Mouse (Mus musculus) megakaryocyte-erythroid progenitor cell, adult 5-6 weeks (primary cell): ENCODE results near the gene Hebp1. TPM values are rescaled to one million over a fixed set of nuclear protein-coding genes. Genes with fewer than 3 reads are reported as not detected.
A peak's percentile ranks its signal among the peaks of the same experiment; 100 is the strongest.

ENCODE experiments used
- ATAC-seq: replicated peaks from 2 replicates; pipeline ENCODE4 v1.8.0; 2016; ENCODE audit warnings: mild to moderate bottlenecking, inconsistent platforms; ENCODE audit not compliant: severe bottlenecking, poor library complexity, low FRiP score, low TSS enrichment
- total RNA-seq, 2 experiments: library from RNA; stranded (forward) in 1 of 2; stranded (reverse) in 1 of 2; fragments of 200-1000, 215-1000 nt in 1 of 2; fragments of >200 nt in 1 of 2; fragmentation: Nextera tagmentation in 1 of 2; gene quantifications; 2 replicates each; pipeline ENCODE4 v1.2.3; 2014 to 2017

The Hebp1 gene
- total RNA-seq, 2 experiments from 2014 or later: 112 to 149 TPM

- no peak for ATAC-seq
Measured at GRCm38 (mm10) chr6:135136439-135137161, 61.2 kb downstream of the Hebp1 start.

DNA sequence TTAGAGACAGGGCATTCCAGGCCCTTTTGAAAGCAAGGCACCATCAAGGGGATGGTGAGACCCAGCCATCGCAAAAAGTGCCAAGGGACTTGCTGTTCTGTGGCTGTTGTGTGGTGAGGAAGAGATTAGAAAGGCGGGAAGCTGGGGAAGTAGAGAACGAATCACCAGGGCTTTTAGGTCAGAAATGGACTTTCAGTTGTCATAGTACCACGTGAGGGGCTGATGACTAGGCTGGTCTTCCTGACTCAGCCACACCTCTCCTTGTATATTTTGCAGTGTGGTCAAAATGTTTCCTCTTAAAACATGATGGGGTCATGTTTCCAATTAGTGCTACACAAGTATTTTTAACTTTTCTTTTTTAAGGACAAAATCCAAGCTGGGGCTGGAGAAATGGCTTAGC, 62.1 kb downstream of the Hebp1 start:
- ATAC-seq: no peak; the same call in 1 of the 2 replicates

DNA sequence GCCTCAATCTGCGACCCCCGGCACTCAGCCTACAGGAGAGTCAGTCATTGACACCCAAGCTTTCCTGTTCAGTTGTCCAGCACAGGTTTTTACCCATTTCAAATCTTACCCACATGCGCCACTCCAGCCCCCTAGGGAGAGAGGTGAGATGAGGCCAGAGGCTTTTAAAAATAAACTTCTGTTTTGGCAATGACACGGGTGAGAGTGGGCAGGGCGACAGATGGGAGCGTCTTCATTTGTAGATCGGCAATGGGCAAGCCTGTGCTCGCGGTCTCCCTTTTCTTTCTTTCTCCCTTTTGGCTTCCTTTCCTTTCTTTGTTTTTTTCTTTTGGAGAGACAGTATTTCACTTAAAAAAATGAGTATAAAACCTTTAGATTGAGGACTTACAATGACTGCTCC, 64.3 kb downstream of the Hebp1 start:
- ATAC-seq: no peak

GRCm38 (mm10) chr6:135133086-135133485, 64.7 kb downstream of the Hebp1 start:
- no peak for ATAC-seq

GRCm38 (mm10) chr6:135124755-135125380, 73.0 kb downstream of the Hebp1 start:
- no peak for ATAC-seq

DNA sequence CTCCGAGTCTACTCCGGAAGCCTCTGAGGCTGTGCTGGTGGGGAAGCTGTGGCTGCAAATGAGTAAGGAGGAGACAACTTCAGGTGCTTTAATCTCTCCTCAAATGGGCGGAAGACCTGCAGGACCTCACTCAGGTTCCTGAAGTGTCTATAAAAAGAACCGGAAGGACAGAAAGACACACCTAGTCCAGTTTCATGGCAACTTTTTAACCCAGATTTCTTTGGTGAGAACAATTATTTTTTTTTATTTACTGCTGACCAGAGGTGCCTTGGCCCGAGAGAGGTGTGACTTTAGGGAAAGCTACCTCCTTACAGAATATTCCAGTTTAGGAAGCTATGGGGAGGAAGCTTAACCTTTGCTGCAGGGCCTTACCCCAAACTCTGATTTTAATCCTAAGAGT, 79.6 kb downstream of the Hebp1 start, which contains the start of gene Gprc5d:
Gene Gprc5d (minus strand): TSS at position 101 of the 400 bp plus-strand sequence.
- ATAC-seq: no peak

GRCm38 (mm10) chr6:135116479-135116878, 81.3 kb downstream of the Hebp1 start:
- no peak for ATAC-seq

GRCm38 (mm10) chr6:135113114-135113436, 84.7 kb downstream of the Hebp1 start:
- no peak for ATAC-seq

GRCm38 (mm10) chr6:135112411-135113113, 85.3 kb downstream of the Hebp1 start:
- ATAC-seq: no peak

DNA sequence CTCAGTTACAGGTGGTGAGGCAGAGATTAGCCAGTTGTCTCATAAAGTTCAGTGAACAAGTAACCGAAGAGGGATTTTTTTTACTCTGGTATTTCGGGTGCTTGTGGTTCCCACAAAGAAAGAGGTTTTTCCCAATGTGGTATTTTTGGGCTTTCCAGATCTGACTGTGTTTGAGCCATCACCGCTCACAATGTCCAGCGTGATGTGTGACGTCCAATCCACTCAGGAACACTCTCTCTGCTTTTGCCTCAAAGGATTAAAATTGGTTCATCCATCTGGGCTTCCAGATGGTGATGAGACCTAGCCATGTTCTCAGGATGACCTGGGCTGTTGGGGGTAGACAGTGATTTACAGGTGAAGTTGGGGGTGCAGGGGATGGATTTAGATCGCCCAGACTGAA, 90.8 kb downstream of the Hebp1 start:
- ATAC-seq: no peak

DNA sequence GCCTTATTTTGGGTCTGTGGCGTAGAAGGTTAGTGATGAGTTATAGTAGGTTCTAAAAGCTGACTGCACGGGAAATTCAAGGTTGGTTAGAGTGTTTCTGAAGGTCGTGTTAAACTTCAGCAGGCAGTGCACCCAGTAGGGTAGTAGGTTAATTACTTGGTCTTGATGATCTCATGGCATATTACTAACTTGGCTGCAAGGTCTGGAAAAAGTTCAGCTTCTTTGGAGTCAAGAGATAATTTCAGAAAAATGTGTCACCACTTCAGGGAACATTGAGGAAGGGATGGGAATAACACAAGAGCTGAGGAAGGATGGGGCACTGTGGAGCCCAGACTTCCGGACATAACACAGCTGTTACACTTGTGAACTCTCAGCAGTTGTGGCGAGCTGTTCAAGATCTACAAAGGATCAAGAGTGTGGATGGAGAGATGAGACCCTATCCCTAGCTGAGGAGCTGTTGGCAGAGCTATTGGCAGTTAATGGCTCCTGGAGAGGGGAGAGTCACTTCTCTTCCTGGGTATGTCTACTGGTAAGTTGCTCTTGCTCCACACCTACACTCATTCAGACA, 95.0 kb downstream of the Hebp1 start:
- ATAC-seq: no peak

- ATAC-seq: no peak
Measured at GRCm38 (mm10) chr6:135100787-135101472, 96.9 kb downstream of the Hebp1 start.

- ATAC-seq: no peak
Measured at GRCm38 (mm10) chr6:135092798-135093470, 104.9 kb downstream of the Hebp1 start.

DNA sequence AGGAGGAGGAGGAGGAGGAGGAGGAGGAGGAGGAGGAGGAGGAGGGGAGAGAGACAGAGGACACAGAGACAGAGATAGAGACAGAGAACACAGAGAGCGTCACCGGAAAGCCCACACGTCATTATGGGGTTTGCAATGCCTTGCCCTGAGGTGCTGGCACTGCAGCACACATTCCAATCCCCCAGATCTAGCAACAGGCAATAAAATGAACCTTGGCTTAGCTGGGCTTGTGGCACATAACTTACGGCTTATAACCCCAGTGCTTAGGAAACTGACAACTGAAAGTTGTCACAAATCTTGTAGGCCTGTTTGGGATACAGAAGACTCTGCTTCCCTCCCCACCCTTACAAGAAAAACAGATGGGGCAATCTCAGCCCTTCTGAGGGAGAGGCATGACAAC, 107.2 kb downstream of the Hebp1 start:
- ATAC-seq: no peak

DNA sequence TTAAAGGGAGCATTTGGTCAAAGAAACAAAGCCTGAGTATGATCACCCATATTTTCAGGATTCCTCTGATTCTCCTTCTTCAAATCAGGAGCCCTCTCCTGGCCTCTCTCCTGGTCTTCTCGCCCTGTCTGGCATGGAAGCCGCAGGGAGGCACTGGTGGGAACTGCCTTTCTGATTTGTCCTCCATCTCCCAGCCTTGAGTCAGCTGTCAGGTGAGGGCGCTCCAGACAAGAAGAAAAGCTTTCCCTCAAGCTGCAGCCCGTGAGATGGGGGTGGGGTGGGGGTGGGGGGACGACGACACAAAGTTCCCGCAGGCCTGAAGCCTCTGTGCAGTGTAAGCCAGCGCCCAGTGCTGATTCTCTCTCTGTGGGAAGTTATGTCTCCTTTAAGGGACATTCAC, 108.0 kb downstream of the Hebp1 start:
- ATAC-seq: no peak

DNA sequence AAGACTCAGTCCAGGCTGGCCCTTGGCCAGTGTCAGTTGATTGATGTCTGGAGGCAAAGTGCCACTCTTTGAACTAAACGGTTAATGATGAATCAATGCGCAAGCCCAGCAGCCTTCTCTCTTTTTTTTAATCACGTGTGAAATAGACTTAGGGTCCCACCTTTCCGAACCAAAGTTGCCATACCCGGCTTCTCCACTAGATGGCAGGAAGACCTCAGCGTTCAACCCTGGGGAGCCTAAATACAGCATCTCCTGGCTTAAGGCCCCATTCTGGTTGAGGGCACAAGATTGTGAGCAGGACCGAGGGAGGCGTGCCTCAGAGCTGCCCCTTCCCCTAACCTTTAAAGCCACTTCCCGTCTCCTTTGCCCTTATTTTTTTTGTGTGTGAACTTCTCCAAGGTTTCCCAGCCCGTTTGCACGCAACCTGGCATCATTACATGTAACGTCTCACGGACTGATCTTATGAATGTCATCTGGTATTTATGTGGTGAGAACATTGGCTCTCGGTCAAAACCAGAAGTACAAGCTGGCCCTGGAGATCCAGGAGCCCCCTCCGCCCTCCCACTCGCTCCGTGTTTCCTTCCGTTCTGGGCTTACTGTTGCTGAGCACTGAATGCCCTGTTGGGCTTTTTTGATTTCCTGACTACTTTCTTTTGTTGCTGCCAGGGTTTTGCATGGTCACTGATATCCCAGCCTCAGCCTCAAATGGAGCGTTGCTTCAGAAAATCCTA, 109.9 kb downstream of the Hebp1 start:
- ATAC-seq: peak; percentile 91
